Mouse (Mus musculus) erythroblast, embryonic 14.5 days (primary cell): ENCODE data around the gene Cit.

Experiments used
- GATA1 ChIP-seq: IDR thresholded peaks from 2 replicates; pipeline ENCODE4 v1.6.1; 2012; ENCODE audit warnings: low read length, inconsistent platforms, mixed read lengths
- TAL1 ChIP-seq: IDR thresholded peaks from 3 replicates; pipeline ENCODE4 v1.6.1; 2012; ENCODE audit warnings: low read length, inconsistent platforms, mixed read lengths

- no peak for TF ChIP-seq GATA1
- no peak for TF ChIP-seq TAL1
Observed at GRCm38 (mm10) chr5:116009884-116010627, 165.0 kb downstream of the Cit start.
